Mouse (Mus musculus) kidney, adult 18-20 months (tissue): ENCODE measurements around the gene Nxpe3.

ENCODE experiments used
- DNase-seq: peaks from one replicate; pipeline ENCODE4 v3.0.0; 2021

The Nxpe3 gene

GRCm38 (mm10) chr16:55894893-55895650 lies at the start of gene Nxpe3:
TSS of gene Nxpe3 (minus strand) at chr16:55895285.
- DNase-seq, result peak; percentile 93

- no peak for DNase-seq
Measured at GRCm38 (mm10) chr16:55940781-55941180, 45.7 kb upstream of the Nxpe3 start.

GRCm38 (mm10) chr16:55939703-55940102 lies 44.6 kb upstream of the Nxpe3 start:
- DNase-seq, result no peak

DNA sequence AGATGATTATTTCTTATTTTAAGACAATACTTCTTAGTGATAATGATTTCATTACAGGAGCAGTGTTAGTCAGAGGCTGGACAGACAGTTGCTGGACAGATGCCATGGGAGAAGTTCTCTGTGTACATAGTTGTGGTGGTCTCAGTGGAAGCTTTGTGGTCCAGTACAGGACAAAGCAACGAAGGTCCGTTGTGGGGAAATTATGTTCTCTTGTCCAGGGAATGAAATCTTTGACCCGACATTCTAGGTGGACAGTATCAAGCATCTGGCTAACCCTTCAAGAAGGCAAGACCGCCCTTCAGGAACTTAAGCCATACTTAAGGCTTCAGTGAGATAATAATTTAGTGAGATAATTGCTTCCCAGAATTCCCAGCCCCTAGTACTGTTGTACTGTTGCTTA lies 43.7 kb upstream of the Nxpe3 start:
- no peak for DNase-seq

GRCm38 (mm10) chr16:55934453-55935037 lies 39.5 kb upstream of the Nxpe3 start, which contains the start of gene Cep97:
TSS of gene Cep97 (minus strand) at chr16:55934855.
- DNase-seq, result peak; percentile 94

GRCm38 (mm10) chr16:55933681-55934343 lies 38.7 kb upstream of the Nxpe3 start:
- DNase-seq, result no peak

DNA sequence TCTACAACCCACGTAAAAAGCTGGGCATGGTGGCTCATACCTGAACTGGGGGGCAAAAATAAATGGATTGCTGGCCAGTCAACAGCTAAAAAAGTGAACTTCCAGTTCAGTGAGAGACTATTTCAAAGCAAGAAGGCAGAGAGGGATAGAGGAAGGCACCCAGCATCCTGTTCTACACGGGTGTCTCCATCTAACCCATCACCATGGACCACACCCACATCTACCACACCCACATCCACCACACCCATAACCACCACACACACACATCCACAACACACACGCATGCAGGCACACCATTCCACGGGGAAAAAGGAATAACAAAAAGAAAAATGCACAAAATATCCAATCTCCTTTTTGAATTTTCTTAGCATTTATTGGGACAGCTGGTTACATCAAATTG lies 28.9 kb upstream of the Nxpe3 start:
- no peak for DNase-seq

- no peak for DNase-seq
Measured at GRCm38 (mm10) chr16:55922079-55922478, 27.0 kb upstream of the Nxpe3 start.

DNA sequence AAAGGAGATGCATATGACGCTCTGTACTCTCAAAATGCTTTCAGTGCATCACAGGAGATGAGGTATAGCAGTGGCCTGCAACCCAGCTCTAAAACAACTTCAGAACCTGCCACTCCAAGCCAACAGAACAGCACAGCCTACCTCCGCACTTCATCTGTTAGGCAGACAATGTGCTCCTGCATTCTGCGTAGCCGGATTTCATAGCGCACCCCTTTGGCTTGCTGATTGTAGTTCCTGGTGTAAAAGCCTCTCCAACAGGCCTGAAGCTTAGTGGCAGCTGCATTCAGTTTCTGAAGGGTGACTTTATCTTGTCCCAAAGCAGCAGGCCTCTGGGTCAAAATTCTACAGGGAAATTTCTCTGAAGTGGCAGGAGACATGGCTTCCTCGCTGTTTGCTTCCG lies 19.6 kb upstream of the Nxpe3 start:
- no peak for DNase-seq

- DNase-seq, result peak; percentile 55
Measured at GRCm38 (mm10) chr16:55910208-55910793, 15.2 kb upstream of the Nxpe3 start.

- DNase-seq, result no peak
Measured at GRCm38 (mm10) chr16:55906928-55907679, 12.0 kb upstream of the Nxpe3 start.

GRCm38 (mm10) chr16:55905370-55905769 lies 10.3 kb upstream of the Nxpe3 start:
- no peak for DNase-seq

- no peak for DNase-seq
Measured at GRCm38 (mm10) chr16:55901839-55902756, 7.0 kb upstream of the Nxpe3 start.

DNA sequence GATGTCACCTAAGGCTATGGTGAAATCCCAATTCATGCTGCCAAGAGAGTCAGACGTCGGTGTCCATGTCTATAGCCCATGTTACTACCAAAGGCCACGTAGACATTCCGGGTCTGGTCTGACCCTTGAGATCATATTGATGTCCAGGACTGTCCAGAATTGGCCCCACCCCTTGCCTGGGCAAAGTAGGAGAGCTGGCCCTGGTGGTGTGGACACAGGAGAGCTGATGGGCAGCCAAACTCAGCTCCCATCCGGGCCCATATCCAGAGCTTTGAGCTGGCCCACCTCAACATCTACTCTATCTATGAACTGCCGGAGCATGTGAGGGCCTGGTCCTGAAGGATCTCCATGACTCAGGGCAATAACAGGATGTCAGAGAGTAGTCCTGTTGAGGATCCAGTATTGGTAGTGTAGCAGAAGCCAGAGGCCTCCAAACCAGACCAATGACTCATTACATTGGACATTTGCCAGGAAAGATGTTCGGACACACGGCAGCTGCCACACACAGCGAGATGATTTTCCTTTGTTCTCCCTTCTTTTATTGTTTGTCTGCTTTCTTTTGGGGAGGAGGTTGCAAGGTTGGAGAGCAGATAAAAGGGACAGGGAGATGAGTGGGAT lies 3.4 kb upstream of the Nxpe3 start:
- DNase-seq, result no peak

GRCm38 (mm10) chr16:55895651-55896095 lies 588 bp upstream of the Nxpe3 start:
- no peak for DNase-seq

DNA sequence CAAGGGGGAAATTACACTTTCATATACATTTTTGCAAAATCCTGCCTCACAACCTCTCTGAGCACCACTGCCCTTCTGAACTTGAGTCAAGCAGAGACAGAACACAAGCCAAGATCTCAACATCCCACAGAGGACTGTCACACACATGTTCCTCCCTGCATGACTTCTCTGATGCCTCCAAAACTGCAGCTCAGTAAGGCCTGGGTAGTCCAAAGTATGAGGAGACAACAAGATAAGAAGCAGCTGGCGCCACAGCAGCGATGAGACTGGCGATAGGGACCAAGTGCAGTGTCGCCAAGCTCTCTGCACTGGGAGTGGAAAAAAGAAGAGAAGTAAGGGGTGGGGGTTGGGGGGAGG lies 571 bp downstream of the Nxpe3 start:
- DNase-seq, result no peak

DNA sequence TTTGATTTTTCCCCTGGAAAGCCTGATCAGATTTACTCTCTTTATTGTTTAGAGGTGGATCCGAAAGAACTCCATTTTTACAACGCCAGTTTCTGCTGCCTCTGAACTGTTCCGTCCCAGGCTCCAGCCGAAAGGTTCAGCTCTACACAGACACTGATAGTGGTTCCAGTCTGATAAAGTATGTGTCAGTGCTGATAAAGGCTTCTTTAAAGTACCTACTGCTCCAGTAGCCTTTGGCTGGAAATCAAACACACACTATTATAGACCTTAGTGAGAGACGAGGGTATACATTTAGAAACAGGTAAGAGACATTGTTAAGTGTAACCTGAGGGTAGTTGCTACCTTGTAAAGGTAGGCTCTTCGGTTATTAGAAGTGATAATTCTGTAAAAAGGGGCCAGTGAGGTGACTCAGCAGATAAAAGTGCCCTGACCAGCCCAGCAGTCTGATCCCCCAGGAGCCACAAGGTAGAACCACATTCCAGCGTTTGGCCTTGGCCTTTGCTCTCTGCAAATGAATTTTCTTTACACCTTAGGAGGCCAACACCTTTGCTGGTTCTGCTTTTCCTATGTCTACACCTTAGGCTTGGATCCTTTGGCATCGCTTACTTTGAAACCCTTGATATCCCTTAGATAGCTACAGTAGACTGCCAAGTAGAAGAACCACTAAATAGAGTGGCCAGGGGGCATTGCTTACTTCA lies 1.5 kb downstream of the Nxpe3 start:
- no peak for DNase-seq

GRCm38 (mm10) chr16:55892484-55892883 lies 2.6 kb downstream of the Nxpe3 start:
- no peak for DNase-seq

GRCm38 (mm10) chr16:55891346-55891745 lies 3.7 kb downstream of the Nxpe3 start:
- no peak for DNase-seq

- no peak for DNase-seq
Measured at GRCm38 (mm10) chr16:55890346-55891136, 4.5 kb downstream of the Nxpe3 start.
